ENCODE assay signal across 8 mouse cellular contexts in the genomic region with DNA sequence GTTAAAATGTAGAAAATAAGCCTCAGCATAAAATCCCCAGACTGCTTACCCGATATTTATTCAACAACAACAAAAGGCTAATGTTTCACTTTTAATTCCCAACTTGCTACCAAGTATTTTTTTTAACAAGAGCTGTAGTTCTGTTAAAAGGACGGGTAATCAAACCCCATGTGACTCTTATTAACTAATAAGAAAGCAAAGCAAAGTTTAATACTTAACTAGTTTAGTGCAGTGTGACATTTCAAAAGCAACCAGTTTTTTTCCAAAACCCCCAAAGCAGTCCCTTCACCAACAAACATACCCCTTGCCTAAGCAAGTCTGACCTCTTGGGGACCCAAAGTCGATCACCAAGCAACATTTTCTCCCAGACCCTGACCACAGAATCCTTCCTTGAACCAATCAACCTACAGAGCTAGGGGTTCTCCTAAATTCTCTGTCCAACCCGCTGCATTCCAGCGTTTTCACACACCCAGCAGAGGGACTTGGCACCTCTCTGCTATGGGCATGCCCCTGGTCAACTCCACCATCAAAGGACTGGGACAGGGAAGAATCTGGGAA. TPM values are rescaled to one million over a fixed set of nuclear protein-coding genes. Genes with fewer than 3 reads are reported as not detected.
DNase-seq lines count a peak whose midpoint lies in the region; ATAC-seq and TF ChIP-seq lines count a peak whose summit lies in the region.

No protein-coding gene starts in this region.

- H3K9me3 ChIP-seq in heart, postnatal 0 days (replicated peaks; ENCODE audit: control insufficient read depth, low read length) = no peaks in the 10 kb centered on the region
- H3K9me3 ChIP-seq in liver, embryonic 13.5 days (replicated peaks) = no peaks in the 10 kb centered on the region

- H3K4me1 ChIP-seq in lung, adult 2 months (ENCODE audit: control insufficient read depth, insufficient read depth, low read length) = peaks cover 4% of the 10 kb centered on the region
- H3K4me1 ChIP-seq in heart, postnatal 0 days (ENCODE audit: control insufficient read depth, insufficient read depth) = peaks cover 26% of the 10 kb centered on the region; the same call in 1 of the 2 replicates
- 0 out of 2 replicates have a peak, but pooled peaks cover 6% of the 10 kb centered on the region for H3K4me1 ChIP-seq in liver, embryonic 13.5 days (replicated peaks)
- H3K4me1 ChIP-seq in small intestine, adult 2 months (ENCODE audit: control insufficient read depth, insufficient read depth, insufficient read length, low read length) = peaks cover 3% of the 10 kb centered on the region; the same call in 1 of the 2 replicates

- 18% methylated on average over 5 of the region's 5 CpGs for WGBS in lung, adult 2 months
- 15% methylated on average over 5 of the region's 5 CpGs for WGBS in heart, postnatal 0 days
- WGBS in liver, embryonic 13.5 days (ENCODE audit: insufficient replicate concordance) = 26% methylated on average over 5 of the region's 5 CpGs
- 8% methylated on average over 5 of the region's 5 CpGs for WGBS in small intestine, adult 2 months

- no peak for TF ChIP-seq CTCF in lung, adult 2 months (IDR thresholded peaks at IDR 0.05; ENCODE audit: insufficient read depth, low read length)
- no peak for TF ChIP-seq CTCF in heart, postnatal 0 days (IDR thresholded peaks at IDR 0.05; ENCODE audit: low read depth)
- no peak for TF ChIP-seq CTCF in small intestine, adult 2 months (IDR thresholded peaks at IDR 0.05; ENCODE audit: extremely low read depth, insufficient read length, insufficient replicate concordance, low read depth, low read length)

- no peak for ATAC-seq in heart, postnatal 0 days (ENCODE audit: insufficient read depth, low read depth)
- ATAC-seq in liver, embryonic 13.5 days (ENCODE audit: low read depth) = no peak

- H3K9ac ChIP-seq in heart, postnatal 0 days (replicated peaks; ENCODE audit: low read depth, low read length) = peak overlapping the region; percentile 95
- no peak overlapping the region for H3K9ac ChIP-seq in liver, embryonic 13.5 days

- peak overlapping the region; percentile 77 for H3K4me2 ChIP-seq in heart, postnatal 0 days (ENCODE audit: low read depth, low read length)
- H3K4me2 ChIP-seq in liver, embryonic 13.5 days = peak overlapping the region; percentile 68

- H3K36me3 ChIP-seq in heart, postnatal 0 days (replicated peaks; ENCODE audit: control insufficient read depth, insufficient read depth, low read length) = no peaks in the 10 kb centered on the region
- H3K36me3 ChIP-seq in liver, embryonic 13.5 days = no peaks in the 10 kb centered on the region
- H3K36me3 ChIP-seq in small intestine, adult 2 months (ENCODE audit: control insufficient read depth, insufficient read depth, low read length) = no peaks in the 10 kb centered on the region

- intact Hi-C loops in left cerebral cortex, postnatal 4 days (cut with DNase I) = loop anchor here (10.0 kb wide), 1 partner anchor 74 kb away; no protein-coding TSS in a partner anchor

- no peaks in the 10 kb centered on the region for H3K27me3 ChIP-seq in heart, postnatal 0 days (ENCODE audit: control insufficient read depth, insufficient read depth, low read length)
- H3K27me3 ChIP-seq in liver, embryonic 13.5 days = peaks cover 41% of the 10 kb centered on the region
- H3K27me3 ChIP-seq in small intestine, adult 2 months (ENCODE audit: control insufficient read depth, insufficient read depth, low read length) = no peaks in the 10 kb centered on the region

- H3K27ac ChIP-seq in heart, postnatal 0 days (ENCODE audit: low read depth) = peak overlapping the region; percentile 99
- H3K27ac ChIP-seq in liver, embryonic 13.5 days = no peak overlapping the region
- H3K27ac ChIP-seq in small intestine, adult 2 months (ENCODE audit: insufficient read depth, low read depth, low read length) = peak overlapping the region; percentile 27; the same call in 1 of the 2 replicates

- no peak for TF ChIP-seq EP300 in heart, postnatal 0 days (IDR thresholded peaks at IDR 0.05; ENCODE audit: low read depth)

- peak overlapping the region; percentile 82 for H3K4me3 ChIP-seq in lung, adult 2 months (replicated peaks; ENCODE audit: extremely low read depth, low read depth, low read length)
- H3K4me3 ChIP-seq in heart, postnatal 0 days (ENCODE audit: low read depth, low read length) = peak overlapping the region; percentile 80
- peak overlapping the region; percentile 61; the same call in 1 of the 2 replicates for H3K4me3 ChIP-seq in liver, embryonic 13.5 days (replicated peaks)
- H3K4me3 ChIP-seq in small intestine, adult 2 months (ENCODE audit: low read depth, low read length) = peak overlapping the region; percentile 95

- no peak for TF ChIP-seq POLR2A in lung, adult 2 months (IDR thresholded peaks at IDR 0.05; ENCODE audit: borderline replicate concordance, extremely low read depth, low read depth, low read length)
- no peak for TF ChIP-seq POLR2A in small intestine, adult 2 months (IDR thresholded peaks at IDR 0.05; ENCODE audit: low read depth, low read length)

- DNase-seq in lung, adult 2 months = no peak
- DNase-seq in lung, postnatal 14 days = no peak
- no peak for DNase-seq in heart, postnatal 0 days (ENCODE audit: low spot score)
- DNase-seq in liver, embryonic 13.5 days = no peak
- no peak for DNase-seq in left cerebral cortex, postnatal 4 days
- no peak for DNase-seq in urinary bladder, postnatal 14 days (ENCODE audit: low spot score)
- DNase-seq in gastrocnemius, postnatal 10 days = no peak

RNA-seq across cellular contexts. Expression of gene Prkaa2, which starts 1.0 kb away (rescaled TPM):
- polyA plus RNA-seq in lung, adult 2 months (2012; rRNA removed) = 2.7 and 5.2 TPM in 2 replicates
- 64.3 and 83.6 TPM in 2 replicates for total RNA-seq in heart, postnatal 0 days (2014; rRNA removed; ENCODE audit: low replicate concordance)
- polyA plus RNA-seq in heart, postnatal 0 days (2015; fragmentation: Nextera tagmentation; extraction: Ambion mirVana) = 32.5 and 35.6 TPM in 2 replicates
- 0.22 and 0.37 TPM in 2 replicates for polyA plus RNA-seq in liver, embryonic 13.5 days (2015; fragmentation: Nextera tagmentation; extraction: Ambion mirVana)
- 1.0 and 1.2 TPM in 2 replicates for polyA plus RNA-seq in small intestine, adult 2 months (2012; rRNA removed)
- total RNA-seq in left cerebral cortex, postnatal 4 days (2021) = 10 to 100 TPM; 35.5 to 40.7 TPM
- 10 to 100 TPM; 75.4 to 83.6 TPM for total RNA-seq in gastrocnemius, postnatal 10 days (2021)

RNA-seq across cellular contexts. Expression of gene Plpp3, which starts 48.4 kb away (rescaled TPM):
- 170 and 187 TPM in 2 replicates for polyA plus RNA-seq in lung, adult 2 months (2012; rRNA removed)
- total RNA-seq in heart, postnatal 0 days (2014; rRNA removed; ENCODE audit: low replicate concordance) = 57.0 and 65.5 TPM in 2 replicates
- 56.4 and 64.1 TPM in 2 replicates for polyA plus RNA-seq in heart, postnatal 0 days (2015; fragmentation: Nextera tagmentation; extraction: Ambion mirVana)
- polyA plus RNA-seq in liver, embryonic 13.5 days (2015; fragmentation: Nextera tagmentation; extraction: Ambion mirVana) = 11.7 and 12.8 TPM in 2 replicates
- 29.8 and 48.5 TPM in 2 replicates for polyA plus RNA-seq in small intestine, adult 2 months (2012; rRNA removed)
- total RNA-seq in left cerebral cortex, postnatal 4 days (2021) = 10 to 100 TPM; 65.1 to 71.3 TPM
- total RNA-seq in gastrocnemius, postnatal 10 days (2021) = 10 to 100 TPM; 79.6 to 82.6 TPM
